Mouse (Mus musculus): ENCODE measurements around the gene Tgfa.

- TF ChIP-seq TAL1 (IDR thresholded peaks at IDR 0.05; ENCODE audit: low read length) (no peak), GATA1 (IDR thresholded peaks at IDR 0.05; ENCODE audit: low read length) (no peak)
Measured at GRCm38 (mm10) chr6:86255899-86256298, 60.9 kb downstream of the Tgfa start.
